Mouse (Mus musculus): ENCODE measurements around the gene Dnajc16. TPM values are rescaled to one million over a fixed set of nuclear protein-coding genes. Genes with fewer than 3 reads are reported as not detected.

The Dnajc16 gene
- polyA plus RNA-seq, 2 experiments: 3.2 to 11.9 TPM

DNA sequence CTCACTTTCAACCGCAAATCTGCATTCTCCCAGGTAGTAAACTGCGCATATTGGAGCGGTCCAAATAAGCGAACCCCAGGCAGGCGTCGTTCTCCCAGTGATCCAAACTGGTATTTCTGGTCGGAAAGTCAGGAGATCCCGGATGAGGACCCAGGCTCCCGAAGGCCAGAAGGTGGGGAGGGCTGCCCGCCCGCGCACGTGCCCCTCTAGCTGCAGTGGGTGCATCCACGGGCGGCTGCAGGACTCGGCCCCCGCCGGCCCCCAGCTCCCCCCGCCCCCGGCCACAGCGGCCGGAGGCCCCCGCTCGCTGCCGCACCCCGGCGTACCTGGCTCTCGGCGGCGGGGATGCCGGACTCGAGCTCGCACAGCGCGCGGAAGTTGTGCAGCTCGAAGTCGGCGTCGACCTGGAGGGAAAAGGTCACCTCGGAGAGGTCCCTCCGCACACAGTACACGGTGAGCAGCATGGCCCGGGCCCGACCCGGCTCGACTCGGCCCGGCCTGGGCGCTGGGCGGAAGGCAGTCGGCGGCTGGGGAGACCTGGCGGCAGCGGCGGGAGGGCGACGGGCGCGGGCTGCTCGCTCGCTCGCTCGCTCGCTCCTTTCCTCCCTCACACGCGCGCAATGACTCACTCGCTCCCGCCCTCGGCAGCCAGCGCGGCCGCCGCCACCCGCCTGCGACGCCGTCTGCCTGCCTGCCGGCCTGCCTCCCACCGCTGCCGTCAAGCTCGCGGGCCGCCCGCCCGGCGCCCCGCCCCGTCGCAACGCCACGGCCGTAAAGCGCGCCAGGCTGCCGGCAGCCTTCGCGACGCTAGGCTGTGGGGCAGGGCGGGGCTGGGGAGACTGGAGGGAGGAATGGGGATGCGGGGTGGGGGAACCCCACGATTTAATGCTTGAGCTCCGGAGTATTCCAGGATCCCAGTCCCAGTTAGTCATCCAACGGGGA lies 67.7 kb downstream of the Dnajc16 start, which contains the start of gene Ddi2:
Gene Ddi2, minus strand, starts transcription at position 689 of the 942 bp plus-strand sequence.
- Histone ChIP-seq H3K27me3 (ENCODE audit: control insufficient read depth, insufficient read depth, low read length) (no peaks in the 10 kb centered on the region), H3K4me3 (replicated peaks; ENCODE audit: low read length) (peak within 1 kb of the TSS; percentile 86), H3K4me1 (ENCODE audit: control insufficient read depth, insufficient read depth, low read length) (peaks cover 10% of the 10 kb centered on the region), H3K9ac (ENCODE audit: low read depth, low read length, severe bottlenecking) (peak within 1 kb of the TSS; percentile 93), H3K9me3 (ENCODE audit: control insufficient read depth, low read length) (no peaks in the 10 kb centered on the region), H3K4me2 (replicated peaks; ENCODE audit: low read depth, low read length, severe bottlenecking) (peak within 1 kb of the TSS; percentile 78), H3K36me3 (ENCODE audit: control insufficient read depth, insufficient read depth, low read length) (no peaks in the 10 kb centered on the region; the same call in 1 of the 2 replicates), H3K27ac (replicated peaks; ENCODE audit: low read depth, low read length) (peak within 1 kb of the TSS; percentile 87)
- DNase-seq (ENCODE audit: low spot score): peak; percentile 84
- 0 out of 2 replicates have a peak, but pooled peaks have one; percentile 80 for TF ChIP-seq POLR2A (IDR thresholded peaks at IDR 0.05; ENCODE audit: borderline replicate concordance, extremely low read depth, insufficient read depth, insufficient read length)
- peak; percentile 91 for ATAC-seq (ENCODE audit: low FRiP score, low read depth)
- 0% methylated on average over 70 of the region's 105 CpGs for WGBS

DNA sequence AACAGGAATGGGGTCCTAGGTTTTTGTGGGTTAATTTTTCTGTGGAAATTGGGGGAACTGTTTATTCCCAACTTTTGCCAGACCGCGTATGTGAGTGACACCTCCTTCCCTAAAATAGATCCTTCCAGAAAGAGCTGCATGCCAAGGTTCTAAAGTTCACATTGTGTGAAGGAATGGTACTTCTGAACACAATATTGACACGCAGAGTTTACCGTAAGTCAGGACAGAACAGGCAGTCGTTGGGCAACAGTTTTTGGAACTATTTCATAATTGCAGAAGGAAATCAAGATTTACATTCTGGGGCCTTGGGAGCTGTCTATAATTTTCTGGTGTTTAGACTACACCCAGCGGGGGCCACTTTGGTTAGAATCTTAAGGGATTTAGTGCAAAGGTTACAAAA lies 68.8 kb downstream of the Dnajc16 start:
- H3K4me1 ChIP-seq (ENCODE audit: control insufficient read depth, insufficient read depth, low read length): peaks cover 10% of the 10 kb centered on the region
- no peak overlapping the region for H3K27ac ChIP-seq (replicated peaks; ENCODE audit: low read depth, low read length)
- peaks cover 1% of the 10 kb centered on the region; the same call in 1 of the 2 replicates for H3K36me3 ChIP-seq (ENCODE audit: control insufficient read depth, insufficient read depth, low read length)
- peak overlapping the region; percentile 86 for H3K4me3 ChIP-seq (replicated peaks; ENCODE audit: low read length)
- 71% methylated on average over 6 of the region's 6 CpGs for WGBS
- no peak for DNase-seq (ENCODE audit: low spot score)
- H3K27me3 ChIP-seq (ENCODE audit: control insufficient read depth, insufficient read depth, low read length): no peaks in the 10 kb centered on the region
- no peak for ATAC-seq (ENCODE audit: low FRiP score, low read depth)
- H3K9ac ChIP-seq (ENCODE audit: low read depth, low read length, severe bottlenecking): peak overlapping the region; percentile 93
- peak overlapping the region; percentile 78 for H3K4me2 ChIP-seq (replicated peaks; ENCODE audit: low read depth, low read length, severe bottlenecking)
- TF ChIP-seq POLR2A (IDR thresholded peaks at IDR 0.05; ENCODE audit: borderline replicate concordance, extremely low read depth, insufficient read depth, insufficient read length): no peak
- H3K9me3 ChIP-seq (ENCODE audit: control insufficient read depth, low read length): no peaks in the 10 kb centered on the region

DNA sequence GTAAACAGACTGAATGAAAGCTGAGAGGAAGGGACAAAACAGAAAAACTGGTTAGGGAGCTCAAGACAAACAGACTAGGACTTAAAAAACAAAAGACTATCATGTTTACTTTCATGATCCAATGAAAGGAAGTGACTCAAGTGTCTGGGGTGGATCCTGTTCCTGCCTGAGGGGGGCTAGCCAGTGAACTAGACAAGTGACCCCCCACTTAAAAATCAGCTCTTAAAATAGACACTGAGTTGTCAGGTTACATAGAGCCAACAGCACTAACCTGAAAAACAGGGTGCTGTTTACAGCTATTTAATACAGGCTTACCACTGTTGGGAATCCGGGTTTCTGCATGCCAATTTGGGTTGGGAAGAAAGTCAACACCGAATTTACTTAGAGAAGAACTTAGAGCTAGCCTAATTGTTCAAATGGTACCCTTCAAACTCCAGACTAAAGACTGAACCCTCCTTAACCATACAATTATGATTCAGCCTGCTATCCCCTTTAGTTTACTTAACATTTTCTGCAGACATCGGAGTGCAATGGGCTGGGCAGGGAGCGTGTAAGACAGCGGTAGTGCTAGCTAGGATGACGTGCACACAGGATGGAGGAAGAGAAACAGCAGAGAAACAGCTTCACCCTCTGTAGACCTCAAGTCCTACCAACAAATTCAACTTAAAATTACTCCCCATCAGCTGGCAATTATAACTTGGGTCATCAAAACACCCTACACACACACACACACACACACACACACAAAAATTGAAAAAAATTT lies 69.8 kb downstream of the Dnajc16 start:
- peak overlapping the region; percentile 78 for H3K4me2 ChIP-seq (replicated peaks; ENCODE audit: low read depth, low read length, severe bottlenecking)

DNA sequence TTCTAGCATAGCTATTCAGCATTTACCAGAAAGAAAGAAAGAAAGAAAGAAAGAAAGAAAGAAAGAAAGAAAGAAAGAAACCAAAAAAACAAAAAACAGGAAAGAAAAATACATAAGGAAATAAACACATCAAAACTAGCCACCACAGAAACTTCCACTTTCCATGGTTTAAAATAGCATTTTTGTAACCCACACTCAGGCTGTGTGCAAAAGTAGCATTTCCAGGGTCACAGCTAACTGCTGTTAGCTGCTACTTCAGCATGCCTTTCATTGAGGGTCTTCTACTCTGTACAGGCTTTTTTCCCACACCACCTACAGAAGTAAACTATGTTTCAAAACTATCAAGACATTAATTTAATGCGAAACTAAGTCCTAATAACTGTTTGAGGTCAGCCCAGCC lies 71.4 kb downstream of the Dnajc16 start:
- Histone ChIP-seq H3K4me2 (replicated peaks; ENCODE audit: low read depth, low read length, severe bottlenecking) (no peak overlapping the region), H3K4me1 (ENCODE audit: control insufficient read depth, insufficient read depth, low read length) (peaks cover 18% of the 10 kb centered on the region), H3K9ac (ENCODE audit: low read depth, low read length, severe bottlenecking) (no peak overlapping the region), H3K27me3 (ENCODE audit: control insufficient read depth, insufficient read depth, low read length) (no peaks in the 10 kb centered on the region), H3K27ac (replicated peaks; ENCODE audit: low read depth, low read length) (no peak overlapping the region), H3K9me3 (ENCODE audit: control insufficient read depth, low read length) (no peaks in the 10 kb centered on the region), H3K36me3 (ENCODE audit: control insufficient read depth, insufficient read depth, low read length) (peaks cover 6% of the 10 kb centered on the region; the same call in 1 of the 2 replicates), H3K4me3 (replicated peaks; ENCODE audit: low read length) (no peak overlapping the region)
- ATAC-seq (ENCODE audit: low FRiP score, low read depth) (no peak), DNase-seq (ENCODE audit: low spot score) (no peak)
- 90% methylated on average over 1 of the region's 1 CpGs for WGBS
- TF ChIP-seq POLR2A (IDR thresholded peaks at IDR 0.05; ENCODE audit: borderline replicate concordance, extremely low read depth, insufficient read depth, insufficient read length): no peak

More for the DNA sequence above, 69.8 kb downstream of the Dnajc16 start:
- DNase-seq (ENCODE audit: low spot score) (no peak), ATAC-seq (ENCODE audit: low FRiP score, low read depth) (no peak)
- no peak for TF ChIP-seq POLR2A (IDR thresholded peaks at IDR 0.05; ENCODE audit: borderline replicate concordance, extremely low read depth, insufficient read depth, insufficient read length)
- H3K4me1 ChIP-seq (ENCODE audit: control insufficient read depth, insufficient read depth, low read length): peaks cover 10% of the 10 kb centered on the region
- H3K27ac ChIP-seq (replicated peaks; ENCODE audit: low read depth, low read length): no peak overlapping the region
- no peak overlapping the region for H3K9ac ChIP-seq (ENCODE audit: low read depth, low read length, severe bottlenecking)
- no peak overlapping the region; the same call in 1 of the 2 replicates for H3K4me3 ChIP-seq (replicated peaks; ENCODE audit: low read length)
- peaks cover 6% of the 10 kb centered on the region; the same call in 1 of the 2 replicates for H3K36me3 ChIP-seq (ENCODE audit: control insufficient read depth, insufficient read depth, low read length)
- WGBS: 83% methylated on average over 6 of the region's 6 CpGs
- H3K9me3 ChIP-seq (ENCODE audit: control insufficient read depth, low read length): no peaks in the 10 kb centered on the region
- no peaks in the 10 kb centered on the region for H3K27me3 ChIP-seq (ENCODE audit: control insufficient read depth, insufficient read depth, low read length)

DNA sequence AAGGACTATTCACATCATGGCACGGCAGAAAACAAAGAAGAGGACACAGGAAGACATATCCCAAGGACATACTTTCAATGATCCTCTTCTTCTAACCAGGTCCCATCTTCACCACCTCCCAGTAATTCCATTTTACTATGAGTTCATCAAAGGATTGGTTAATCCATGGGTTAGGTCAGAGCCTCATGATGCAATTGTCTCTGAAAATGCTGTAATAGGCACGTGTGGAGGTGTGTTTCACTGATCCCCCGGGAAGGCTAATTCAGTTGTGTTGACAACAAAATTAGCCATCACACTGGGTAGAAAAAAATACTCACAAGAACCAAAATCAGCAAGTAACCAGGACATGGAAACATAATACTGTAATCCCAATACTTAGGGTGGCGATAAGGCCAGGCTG lies 73.1 kb downstream of the Dnajc16 start:
- 78% methylated on average over 4 of the region's 4 CpGs for WGBS
- Histone ChIP-seq H3K27me3 (ENCODE audit: control insufficient read depth, insufficient read depth, low read length) (no peaks in the 10 kb centered on the region), H3K9me3 (ENCODE audit: control insufficient read depth, low read length) (no peaks in the 10 kb centered on the region), H3K4me2 (replicated peaks; ENCODE audit: low read depth, low read length, severe bottlenecking) (no peak overlapping the region), H3K27ac (replicated peaks; ENCODE audit: low read depth, low read length) (no peak overlapping the region), H3K4me1 (ENCODE audit: control insufficient read depth, insufficient read depth, low read length) (peaks cover 23% of the 10 kb centered on the region), H3K4me3 (replicated peaks; ENCODE audit: low read length) (no peak overlapping the region), H3K36me3 (ENCODE audit: control insufficient read depth, insufficient read depth, low read length) (peaks cover 14% of the 10 kb centered on the region), H3K9ac (ENCODE audit: low read depth, low read length, severe bottlenecking) (no peak overlapping the region)
- DNase-seq (ENCODE audit: low spot score) (no peak), ATAC-seq (ENCODE audit: low FRiP score, low read depth) (no peak)
- TF ChIP-seq POLR2A (IDR thresholded peaks at IDR 0.05; ENCODE audit: borderline replicate concordance, extremely low read depth, insufficient read depth, insufficient read length): no peak

All from limb, embryonic 14.5 days (tissue).